Mouse (Mus musculus): ENCODE results near the gene Sult1c2.

DNA sequence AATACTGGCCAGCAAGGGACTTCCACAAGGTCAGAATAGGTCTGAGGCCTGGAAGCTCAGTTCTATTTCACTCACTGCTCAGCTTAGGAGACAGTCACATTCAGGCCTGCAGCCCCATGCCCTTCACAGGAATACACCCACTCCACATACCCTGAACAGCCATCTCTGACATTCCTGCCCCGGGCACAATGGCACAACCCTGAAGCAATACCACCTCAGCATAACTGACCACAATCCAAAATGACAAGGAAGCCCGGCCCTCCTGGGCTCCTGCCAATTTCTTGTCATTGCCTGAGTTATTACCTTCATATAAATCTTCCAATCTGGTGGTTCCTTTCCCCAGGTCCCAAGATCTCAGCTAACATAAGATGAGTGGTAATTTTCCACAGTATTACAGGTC, 28.3 kb upstream of the Sult1c2 start:
- TF ChIP-seq MXI1 (IDR thresholded peaks at IDR 0.05; ENCODE audit: low read depth, low read length) (no peak), POLR2A (IDR thresholded peaks at IDR 0.05; ENCODE audit: control insufficient read depth in 1 of 2, insufficient read depth in 1 of 2, low read depth in 1 of 2, low read length in 2 of 2, poor library complexity in 1 of 2) (no peak), ZKSCAN1 (IDR thresholded peaks at IDR 0.05; ENCODE audit: low read depth, low read length) (no peak), SMC3 (IDR thresholded peaks at IDR 0.05; ENCODE audit: low read depth, low read length) (no peak), TAL1 (IDR thresholded peaks at IDR 0.05; ENCODE audit: low read length) (no peak), TBP (IDR thresholded peaks at IDR 0.05; ENCODE audit: low read depth, low read length) (no peak), CTCF (IDR thresholded peaks at IDR 0.05 in 2 of 3, conservative IDR thresholded peaks at IDR 0.05 in 1 of 3; ENCODE audit: control insufficient read depth in 1 of 3, insufficient read depth in 1 of 3, low read depth in 2 of 3, low read length in 3 of 3, poor library complexity in 1 of 3, severe bottlenecking in 1 of 3) (no peak), USF2 (IDR thresholded peaks at IDR 0.05; ENCODE audit: borderline replicate concordance in 1 of 2, insufficient read depth in 1 of 2, low read depth in 1 of 2, low read length in 2 of 2) (no peak), RCOR1 (IDR thresholded peaks at IDR 0.05; ENCODE audit: low read depth, low read length) (no peak)
